Comparison of ENCODE assay signal across 8 mouse cellular contexts in the genomic region with DNA sequence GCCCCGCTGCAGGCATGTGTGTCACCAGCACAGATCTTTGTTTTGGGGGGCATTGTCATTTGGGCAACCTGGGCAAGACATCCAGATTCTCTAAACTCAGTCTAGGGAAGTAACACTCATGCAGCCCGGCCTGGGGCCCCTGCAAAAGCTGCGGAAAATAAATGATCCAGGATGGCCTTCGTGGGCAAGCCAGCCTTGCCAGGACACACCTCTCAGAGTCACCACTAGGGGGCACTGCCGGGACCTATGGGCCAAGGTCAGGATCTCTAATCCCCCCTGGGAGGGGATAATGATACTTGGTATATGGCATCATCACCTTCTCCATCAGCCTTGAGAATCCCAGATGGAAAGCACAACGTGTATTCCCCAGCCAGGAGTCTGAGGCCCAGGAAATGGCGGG. TPM values are rescaled to one million over a fixed set of nuclear protein-coding genes. Genes with fewer than 3 reads are reported as not detected.
DNase-seq lines count a peak whose midpoint lies in the region; ATAC-seq and TF ChIP-seq lines count a peak whose summit lies in the region.
"Had no signal": no experiment of that assay in that cellular context is flagged by ENCODE, and none has a peak within 500 bp of the region (broad histone marks: within the 10 kb centered on the region; RNA-seq: fewer than 3 reads in every experiment).

No protein-coding gene starts in this region.

- TF ChIP-seq CTCF in left cerebral cortex, adult 2 months (IDR thresholded peaks at IDR 0.05): peak; percentile 75

- ATAC-seq in megakaryocyte progenitor cell, adult 5-6 weeks (replicated peaks; ENCODE audit: poor library complexity): peak; percentile 44; the same call in 1 of the 2 replicates

- no peak overlapping the region for H3K4me3 ChIP-seq in left cerebral cortex, adult 2 months

- H3K27ac ChIP-seq in left cerebral cortex, adult 2 months: no peak overlapping the region

- intact Hi-C loops in left cerebral cortex, adult 2 months (cut with DNase I): no loop called here
- intact Hi-C loops in left cerebral cortex, postnatal 14 days (cut with DNase I): no loop called here
- intact Hi-C loops in heart, postnatal 36 days (cut with DNase I): no loop called here

- DNase-seq in left cerebral cortex, adult 2 months (ENCODE audit: extremely low spot score in 1 of 2, low spot score in 2 of 2): no peak
- DNase-seq in left cerebral cortex, postnatal 14 days (ENCODE audit: low spot score in 2 of 2): no peak
- DNase-seq in NIH3T3 (ENCODE audit: low read depth): peak; percentile 29
- peak; percentile 76 to 82 for DNase-seq in cerebellum, postnatal 10 days
- DNase-seq in heart, postnatal 36 days: peak; percentile 64 to 71
- DNase-seq in thymus, postnatal 25 days: peak; percentile 73

RNA-seq across cellular contexts. Expression of a gene that starts 37.9 kb away (rescaled TPM):
- 1 to 10 TPM; 8.0 to 8.4 TPM for total RNA-seq in left cerebral cortex, adult 2 months (2021)
- total RNA-seq in left cerebral cortex, postnatal 14 days (2021): 10 to 100 TPM; 11.1 to 12.9 TPM
- total RNA-seq in heart, postnatal 36 days (2021): 1 to 10 TPM; 4.8 to 7.1 TPM
- not detected in 2 replicates for total RNA-seq in megakaryocyte progenitor cell, adult 5-6 weeks (2015)
- total RNA-seq in megakaryocyte progenitor cell, adult 5-6 weeks (2017): not detected in 2 replicates

RNA-seq across cellular contexts. Expression of a gene that starts 45.2 kb away (rescaled TPM):
- under 1 TPM; 0.23 to 0.30 TPM for total RNA-seq in left cerebral cortex, adult 2 months (2021)
- total RNA-seq in left cerebral cortex, postnatal 14 days (2021): 1 to 10 TPM; 1.3 to 1.8 TPM
- 1 to 10 TPM; 1.4 to 2.4 TPM for total RNA-seq in heart, postnatal 36 days (2021)
- not detected in 2 replicates for total RNA-seq in megakaryocyte progenitor cell, adult 5-6 weeks (2015)
- total RNA-seq in megakaryocyte progenitor cell, adult 5-6 weeks (2017): not detected in 2 replicates
- total RNA-seq: gastrocnemius, adult 8-10 months had no signal

Comparison
In these comparisons a context has a peak if more than half of its experiments do, and no peak if none do; other contexts are left out.
1. DNase-seq: peak in NIH3T3 (single experiment), cerebellum, postnatal 10 days (2 of 2), heart, postnatal 36 days (2 of 2) and thymus, postnatal 25 days (single experiment); none in left cerebral cortex, adult 2 months (0 of 2) and left cerebral cortex, postnatal 14 days (0 of 2).
2. RNA of a gene that starts 37.9 kb away (total RNA-seq): 11.1 to 12.9 TPM in left cerebral cortex, postnatal 14 days, 8.0 to 8.4 TPM in left cerebral cortex, adult 2 months and 4.8 to 7.1 TPM in heart, postnatal 36 days; not detected in megakaryocyte progenitor cell, adult 5-6 weeks; every median in the first group is over 4 times any median in the second.